Mouse (Mus musculus) cortical plate, adult 2 months (tissue): ENCODE results near the gene Rnd2.

Experiments used
- CTCF ChIP-seq: fragments of 200-500 bp; IDR thresholded peaks from 2 replicates; pipeline ENCODE4 v1.5.1; 2011; ENCODE audit warnings: mild to moderate bottlenecking, control low read depth, low read length; ENCODE audit not compliant: insufficient read depth; ENCODE audit errors: extremely low read depth
- POLR2A ChIP-seq: fragments of 200-500 bp; IDR thresholded peaks from 2 replicates; pipeline ENCODE4 v1.6.1; 2011; ENCODE audit warnings: mild to moderate bottlenecking, low read length, control low read depth; ENCODE audit not compliant: insufficient read depth; ENCODE audit errors: extremely low read depth

GRCm38 (mm10) chr11:101472336-101472735 is 7.5 kb downstream of the Rnd2 start:
- no peak for TF ChIP-seq POLR2A
- TF ChIP-seq CTCF: no peak
